Mouse (Mus musculus): ENCODE measurements around the gene Lbr. TPM values are rescaled to one million over a fixed set of nuclear protein-coding genes. Genes with fewer than 3 reads are reported as not detected.

The Lbr gene
- total and polyA plus RNA-seq, 2 experiments from 2014 or later = 20.3 to 22.1 TPM

- DNase-seq (ENCODE audit: low spot score) (no peak), ATAC-seq (ENCODE audit: low FRiP score) (no peak)
- no peak for TF ChIP-seq CTCF (IDR thresholded peaks at IDR 0.05)
These were observed 66.3 kb downstream of the Lbr start for GRCm38 (mm10) chr1:181776541-181776940.

GRCm38 (mm10) chr1:181771871-181772270, 71.0 kb downstream of the Lbr start:
- Histone ChIP-seq H3K9ac (replicated peaks; ENCODE audit: low read length, poor library complexity, severe bottlenecking) (no peak overlapping the region), H3K4me3 (ENCODE audit: low read depth, low read length) (no peak overlapping the region), H3K4me1 (ENCODE audit: insufficient read depth, low read length) (no peaks in the 10 kb centered on the region), H3K36me3 (ENCODE audit: insufficient read depth, low read length) (no peaks in the 10 kb centered on the region), H3K4me2 (ENCODE audit: low read depth, low read length, poor library complexity, severe bottlenecking) (no peak overlapping the region), H3K9me3 (ENCODE audit: low read length) (peaks cover 3% of the 10 kb centered on the region; the same call in 1 of the 2 replicates), H3K27me3 (ENCODE audit: insufficient read depth, low read length) (no peaks in the 10 kb centered on the region), H3K27ac (ENCODE audit: low read depth, low read length) (no peak overlapping the region)
- no peak for TF ChIP-seq CTCF (IDR thresholded peaks at IDR 0.05)
- ATAC-seq (ENCODE audit: low FRiP score) (no peak), DNase-seq (ENCODE audit: low spot score) (no peak)
- 86% methylated on average over 3 of the region's 3 CpGs for WGBS

More at GRCm38 (mm10) chr1:181776541-181776940, 66.3 kb downstream of the Lbr start:
- H3K4me2 ChIP-seq (ENCODE audit: low read depth, low read length, poor library complexity, severe bottlenecking) = no peak overlapping the region
- 59% methylated on average over 1 of the region's 1 CpGs for WGBS
- no peaks in the 10 kb centered on the region for H3K4me1 ChIP-seq (ENCODE audit: insufficient read depth, low read length)
- no peak overlapping the region for H3K27ac ChIP-seq (ENCODE audit: low read depth, low read length)
- no peak overlapping the region for H3K4me3 ChIP-seq (ENCODE audit: low read depth, low read length)
- no peaks in the 10 kb centered on the region for H3K36me3 ChIP-seq (ENCODE audit: insufficient read depth, low read length)
- H3K9ac ChIP-seq (replicated peaks; ENCODE audit: low read length, poor library complexity, severe bottlenecking) = no peak overlapping the region
- no peaks in the 10 kb centered on the region for H3K9me3 ChIP-seq (ENCODE audit: low read length)
- H3K27me3 ChIP-seq (ENCODE audit: insufficient read depth, low read length) = no peaks in the 10 kb centered on the region

GRCm38 (mm10) chr1:181769392-181769791, 73.5 kb downstream of the Lbr start:
- Histone ChIP-seq H3K9ac (replicated peaks; ENCODE audit: low read length, poor library complexity, severe bottlenecking) (no peak overlapping the region), H3K4me2 (ENCODE audit: low read depth, low read length, poor library complexity, severe bottlenecking) (no peak overlapping the region), H3K27me3 (ENCODE audit: insufficient read depth, low read length) (no peaks in the 10 kb centered on the region), H3K27ac (ENCODE audit: low read depth, low read length) (no peak overlapping the region), H3K9me3 (ENCODE audit: low read length) (peaks cover 3% of the 10 kb centered on the region; the same call in 1 of the 2 replicates), H3K4me3 (ENCODE audit: low read depth, low read length) (no peak overlapping the region), H3K36me3 (ENCODE audit: insufficient read depth, low read length) (no peaks in the 10 kb centered on the region), H3K4me1 (ENCODE audit: insufficient read depth, low read length) (no peaks in the 10 kb centered on the region)
- ATAC-seq (ENCODE audit: low FRiP score) = no peak
- TF ChIP-seq CTCF (IDR thresholded peaks at IDR 0.05) = peak; percentile 58
- DNase-seq (ENCODE audit: low spot score) = no peak
- WGBS = 65% methylated on average over 14 of the region's 14 CpGs

Other genes starting within 250 kb of the Lbr start
- 78.0 and 84.2 TPM in 2 replicates for gene Enah, start 176.9 kb upstream of the Lbr start, total RNA-seq (2014; rRNA removed)
- 16.8 and 23.0 TPM in 2 replicates for gene Enah, start 176.9 kb upstream of the Lbr start, polyA plus RNA-seq (2015; fragmentation: Nextera tagmentation; extraction: Ambion mirVana)